Mouse (Mus musculus): Measurements from ENCODE around the gene Tmem255a. TPM values are rescaled to one million over a fixed set of nuclear protein-coding genes. Genes with fewer than 3 reads are reported as not detected.
A peak's percentile ranks its signal among the peaks of the same experiment; 100 is the strongest.

Tmem255a gene
- polyA plus RNA-seq, 1 experiment from 2014 or later = 27.0 TPM

DNA sequence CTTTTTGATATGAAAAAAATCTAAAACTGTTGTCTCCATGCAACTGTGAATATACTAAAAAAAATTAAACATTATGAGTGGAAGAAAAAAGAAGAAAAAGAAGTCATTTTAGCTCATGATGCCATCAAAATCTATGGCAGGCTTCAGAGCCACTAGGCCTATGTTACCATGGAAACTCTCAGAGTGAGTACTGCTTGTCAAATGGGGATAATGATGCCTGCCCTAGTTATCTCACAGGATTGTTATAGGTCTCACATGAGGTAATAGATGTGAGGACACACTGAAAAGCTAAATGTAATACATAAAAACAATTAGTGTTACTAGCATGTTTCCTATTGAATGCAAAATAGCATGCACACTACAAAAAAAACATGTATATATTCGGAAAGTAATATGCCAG, 22.4 kb downstream of the Tmem255a start:
- 62% methylated on average over 1 of the region's 1 CpGs for WGBS

DNA sequence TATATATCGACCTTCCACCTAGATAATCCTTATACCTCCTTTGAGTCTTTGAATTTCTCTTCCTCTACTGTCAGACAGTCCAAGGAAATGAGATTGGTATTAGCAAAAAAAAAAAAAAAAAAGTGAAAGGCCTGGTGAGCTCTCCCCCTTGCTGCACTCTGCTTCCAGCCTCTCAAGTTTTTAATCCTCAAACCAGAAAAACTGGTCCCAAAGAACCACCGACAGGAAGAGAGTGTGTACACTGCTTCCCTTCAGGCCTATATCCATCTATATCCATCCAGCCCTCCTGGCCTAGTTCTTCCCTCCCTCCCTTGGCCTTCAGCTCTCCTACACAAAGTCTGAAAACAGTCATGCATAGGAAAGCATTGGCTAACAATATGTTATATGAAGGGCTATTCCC, 29.5 kb downstream of the Tmem255a start:
- H3K4me1 ChIP-seq (ENCODE audit: control insufficient read depth in 2 of 2, insufficient read depth in 2 of 2, low read length in 2 of 2) = no peaks in the 10 kb centered on the region
- H3K27ac ChIP-seq (replicated peaks in 1 of 2; ENCODE audit: control insufficient read depth in 1 of 2, insufficient read depth in 1 of 2, low read depth in 2 of 2, low read length in 2 of 2) = no peak overlapping the region
- ATAC-seq (ENCODE audit: insufficient number of reproducible peaks, insufficient read depth, low FRiP score, low read depth) = no peak
- WGBS = 45% methylated on average over 2 of the region's 2 CpGs
- H3K4me3 ChIP-seq (ENCODE audit: control insufficient read depth in 1 of 2, insufficient read depth in 1 of 2, low read depth in 1 of 2, low read length in 2 of 2) = no peak overlapping the region
- H3K9ac ChIP-seq (ENCODE audit: low read length) = no peak overlapping the region
- H3K4me2 ChIP-seq (ENCODE audit: low read length) = no peak overlapping the region
- H3K27me3 ChIP-seq (ENCODE audit: control insufficient read depth, insufficient read depth, low read length) = no peaks in the 10 kb centered on the region
- no peaks in the 10 kb centered on the region for H3K36me3 ChIP-seq (ENCODE audit: control insufficient read depth, insufficient read depth, low read length)
- H3K9me3 ChIP-seq (ENCODE audit: control insufficient read depth, low read length) = no peaks in the 10 kb centered on the region

More for the DNA sequence above, 22.4 kb downstream of the Tmem255a start:
- no peaks in the 10 kb centered on the region for H3K36me3 ChIP-seq (ENCODE audit: control insufficient read depth, insufficient read depth, low read length)
- no peaks in the 10 kb centered on the region for H3K4me1 ChIP-seq (ENCODE audit: control insufficient read depth in 2 of 2, insufficient read depth in 2 of 2, low read length in 2 of 2)
- H3K27me3 ChIP-seq (ENCODE audit: control insufficient read depth, insufficient read depth, low read length) = no peaks in the 10 kb centered on the region
- no peak for ATAC-seq (ENCODE audit: insufficient number of reproducible peaks, insufficient read depth, low FRiP score, low read depth)
- no peak overlapping the region for H3K4me2 ChIP-seq (ENCODE audit: low read length)
- H3K4me3 ChIP-seq (ENCODE audit: control insufficient read depth in 1 of 2, insufficient read depth in 1 of 2, low read depth in 1 of 2, low read length in 2 of 2) = no peak overlapping the region
- H3K27ac ChIP-seq (replicated peaks in 1 of 2; ENCODE audit: control insufficient read depth in 1 of 2, insufficient read depth in 1 of 2, low read depth in 2 of 2, low read length in 2 of 2) = no peak overlapping the region
- no peaks in the 10 kb centered on the region for H3K9me3 ChIP-seq (ENCODE audit: control insufficient read depth, low read length)
- no peak overlapping the region for H3K9ac ChIP-seq (ENCODE audit: low read length)

DNA sequence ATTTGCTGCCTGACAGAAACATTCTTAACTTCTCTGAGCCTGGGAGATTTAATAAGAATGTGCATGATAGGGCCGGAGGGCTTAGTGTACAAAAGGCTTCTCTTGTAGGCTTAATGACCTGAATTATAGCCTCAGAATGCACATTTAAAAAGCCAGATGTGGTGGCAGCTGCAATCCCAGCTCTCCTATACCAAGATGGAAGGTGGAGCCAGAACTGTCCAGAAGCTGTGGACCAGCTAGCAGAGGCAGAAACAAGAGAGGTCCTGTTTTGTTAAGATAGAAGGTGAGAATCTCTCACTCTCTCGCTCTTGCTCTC, 34.6 kb downstream of the Tmem255a start:
- Histone ChIP-seq H3K9me3 (ENCODE audit: control insufficient read depth, low read length) (no peaks in the 10 kb centered on the region), H3K36me3 (ENCODE audit: control insufficient read depth, insufficient read depth, low read length) (no peaks in the 10 kb centered on the region), H3K9ac (ENCODE audit: low read length) (no peak overlapping the region), H3K4me2 (ENCODE audit: low read length) (no peak overlapping the region), H3K4me1 (ENCODE audit: control insufficient read depth in 2 of 2, insufficient read depth in 2 of 2, low read length in 2 of 2) (no peaks in the 10 kb centered on the region), H3K4me3 (ENCODE audit: control insufficient read depth in 1 of 2, insufficient read depth in 1 of 2, low read depth in 1 of 2, low read length in 2 of 2) (no peak overlapping the region), H3K27me3 (ENCODE audit: control insufficient read depth, insufficient read depth, low read length) (no peaks in the 10 kb centered on the region), H3K27ac (replicated peaks in 1 of 2; ENCODE audit: control insufficient read depth in 1 of 2, insufficient read depth in 1 of 2, low read depth in 2 of 2, low read length in 2 of 2) (no peak overlapping the region)
- 75% methylated on average over 2 of the region's 2 CpGs for WGBS
- ATAC-seq (ENCODE audit: insufficient number of reproducible peaks, insufficient read depth, low FRiP score, low read depth) = no peak

DNA sequence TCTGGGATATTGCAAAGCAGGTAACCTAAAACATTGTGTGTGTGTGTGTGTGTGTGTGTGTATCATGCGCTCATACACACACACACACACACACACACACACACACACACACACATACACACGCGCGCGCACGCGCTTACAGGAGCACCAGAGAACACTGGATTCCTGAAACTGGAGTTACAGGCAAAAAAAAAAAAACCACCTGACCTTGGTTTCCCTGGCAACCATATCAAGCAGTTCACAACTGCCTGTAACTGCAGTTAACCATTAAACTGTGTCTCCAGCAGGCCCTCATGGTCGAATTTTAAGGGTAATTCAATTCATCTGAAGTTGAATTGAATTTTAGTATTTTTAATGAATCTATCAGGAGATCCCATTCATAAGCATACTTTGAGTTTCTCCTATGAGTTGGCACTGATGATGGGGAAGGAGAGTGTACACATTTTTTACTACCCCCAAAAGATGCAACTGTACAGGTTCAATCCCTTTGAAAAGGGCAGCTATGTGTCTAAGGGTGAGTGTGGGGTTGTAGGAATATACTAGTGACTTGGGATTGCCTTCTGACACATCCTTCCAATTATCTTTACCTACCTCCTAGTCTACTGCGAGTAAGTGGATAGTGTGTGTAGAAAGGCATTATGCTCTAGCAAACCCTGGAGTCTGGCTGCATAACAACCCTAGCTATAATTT, 35.1 kb downstream of the Tmem255a start:
- Histone ChIP-seq H3K27ac (replicated peaks in 1 of 2; ENCODE audit: control insufficient read depth in 1 of 2, insufficient read depth in 1 of 2, low read depth in 2 of 2, low read length in 2 of 2) (no peak overlapping the region), H3K4me3 (ENCODE audit: control insufficient read depth in 1 of 2, insufficient read depth in 1 of 2, low read depth in 1 of 2, low read length in 2 of 2) (no peak overlapping the region), H3K36me3 (ENCODE audit: control insufficient read depth, insufficient read depth, low read length) (no peaks in the 10 kb centered on the region), H3K4me2 (ENCODE audit: low read length) (no peak overlapping the region), H3K9me3 (ENCODE audit: control insufficient read depth, low read length) (no peaks in the 10 kb centered on the region), H3K9ac (ENCODE audit: low read length) (no peak overlapping the region), H3K27me3 (ENCODE audit: control insufficient read depth, insufficient read depth, low read length) (no peaks in the 10 kb centered on the region), H3K4me1 (ENCODE audit: control insufficient read depth in 2 of 2, insufficient read depth in 2 of 2, low read length in 2 of 2) (no peaks in the 10 kb centered on the region)
- 84% methylated on average over 9 of the region's 9 CpGs for WGBS
- no peak for ATAC-seq (ENCODE audit: insufficient number of reproducible peaks, insufficient read depth, low FRiP score, low read depth)

DNA sequence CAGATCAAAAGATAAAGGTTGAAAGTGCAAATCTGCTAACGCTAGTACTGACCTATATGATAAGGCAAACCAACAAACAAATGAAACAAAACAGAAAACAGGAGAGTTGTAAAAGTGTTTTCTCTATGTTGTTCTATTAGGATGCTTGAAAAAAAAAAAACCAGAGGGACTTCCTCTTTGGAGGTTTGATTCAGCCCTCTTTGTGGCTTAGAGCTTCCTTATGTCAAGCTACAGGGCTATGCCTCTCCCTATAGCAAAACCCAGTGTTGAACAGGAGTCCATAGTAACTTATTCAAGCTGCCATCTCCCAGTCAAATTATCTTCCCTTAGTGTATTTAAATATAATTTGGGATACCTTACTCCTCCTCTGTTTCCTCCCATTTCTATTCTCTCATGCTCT, 44.8 kb downstream of the Tmem255a start:
- Histone ChIP-seq H3K4me3 (ENCODE audit: control insufficient read depth in 1 of 2, insufficient read depth in 1 of 2, low read depth in 1 of 2, low read length in 2 of 2) (no peak overlapping the region), H3K27me3 (ENCODE audit: control insufficient read depth, insufficient read depth, low read length) (no peaks in the 10 kb centered on the region), H3K9ac (ENCODE audit: low read length) (no peak overlapping the region), H3K4me1 (ENCODE audit: control insufficient read depth in 2 of 2, insufficient read depth in 2 of 2, low read length in 2 of 2) (no peaks in the 10 kb centered on the region), H3K9me3 (ENCODE audit: control insufficient read depth, low read length) (no peaks in the 10 kb centered on the region), H3K36me3 (ENCODE audit: control insufficient read depth, insufficient read depth, low read length) (no peaks in the 10 kb centered on the region), H3K4me2 (ENCODE audit: low read length) (no peak overlapping the region), H3K27ac (replicated peaks in 1 of 2; ENCODE audit: control insufficient read depth in 1 of 2, insufficient read depth in 1 of 2, low read depth in 2 of 2, low read length in 2 of 2) (no peak overlapping the region)
- whole genome bisulfite sequencing = 76% methylated on average over 1 of the region's 1 CpGs
- no peak for ATAC-seq (ENCODE audit: insufficient number of reproducible peaks, insufficient read depth, low FRiP score, low read depth)

DNA sequence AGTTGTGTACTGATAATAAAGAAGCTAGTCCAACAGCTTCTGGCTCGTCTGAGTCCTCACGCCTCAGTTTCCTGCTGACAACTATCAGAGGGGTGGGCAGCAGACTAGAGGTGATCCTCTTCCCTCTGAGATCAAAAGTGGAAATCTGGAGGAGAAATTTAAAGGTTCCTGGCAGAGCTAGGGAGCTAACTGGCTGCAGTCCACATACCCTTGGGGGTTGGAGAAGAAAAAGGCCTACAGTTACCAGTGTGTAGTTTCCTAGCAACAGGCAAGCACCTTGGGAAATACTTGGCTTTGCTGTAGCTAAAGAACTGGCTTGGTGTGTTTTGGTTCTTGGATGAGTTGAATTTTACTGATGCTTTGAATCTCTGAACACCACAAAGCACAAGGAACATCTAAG, 50.4 kb downstream of the Tmem255a start:
- Histone ChIP-seq H3K4me1 (ENCODE audit: control insufficient read depth in 2 of 2, insufficient read depth in 2 of 2, low read length in 2 of 2) (no peaks in the 10 kb centered on the region), H3K9ac (ENCODE audit: low read length) (no peak overlapping the region), H3K9me3 (ENCODE audit: control insufficient read depth, low read length) (no peaks in the 10 kb centered on the region), H3K4me2 (ENCODE audit: low read length) (no peak overlapping the region), H3K27ac (replicated peaks in 1 of 2; ENCODE audit: control insufficient read depth in 1 of 2, insufficient read depth in 1 of 2, low read depth in 2 of 2, low read length in 2 of 2) (no peak overlapping the region), H3K4me3 (ENCODE audit: control insufficient read depth in 1 of 2, insufficient read depth in 1 of 2, low read depth in 1 of 2, low read length in 2 of 2) (no peak overlapping the region), H3K27me3 (ENCODE audit: control insufficient read depth, insufficient read depth, low read length) (no peaks in the 10 kb centered on the region), H3K36me3 (ENCODE audit: control insufficient read depth, insufficient read depth, low read length) (no peaks in the 10 kb centered on the region)
- 56% methylated on average over 2 of the region's 2 CpGs for WGBS
- ATAC-seq (ENCODE audit: insufficient number of reproducible peaks, insufficient read depth, low FRiP score, low read depth) = no peak

DNA sequence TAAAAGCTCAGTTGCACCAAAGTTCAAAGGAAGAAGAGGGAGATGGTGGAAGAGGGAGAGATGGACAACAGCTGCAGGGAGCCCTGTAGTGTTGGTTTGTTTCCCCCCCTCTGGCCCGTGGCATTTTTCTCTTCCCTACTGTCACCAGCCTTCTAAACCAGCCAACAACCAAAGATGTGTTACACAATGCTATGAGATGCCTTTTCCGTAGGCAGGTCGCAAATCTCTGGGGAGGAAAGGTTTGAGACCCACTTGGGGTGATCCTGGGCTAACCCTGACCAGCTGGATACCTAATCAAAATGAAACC, 61.8 kb downstream of the Tmem255a start:
- no peaks in the 10 kb centered on the region for H3K4me1 ChIP-seq (ENCODE audit: control insufficient read depth in 2 of 2, insufficient read depth in 2 of 2, low read length in 2 of 2)
- no peaks in the 10 kb centered on the region for H3K9me3 ChIP-seq (ENCODE audit: control insufficient read depth, low read length)
- peak overlapping the region; percentile 84 for H3K9ac ChIP-seq (ENCODE audit: low read length)
- 29% methylated on average over 3 of the region's 3 CpGs for WGBS
- H3K36me3 ChIP-seq (ENCODE audit: control insufficient read depth, insufficient read depth, low read length) = peaks cover 11% of the 10 kb centered on the region; the same call in 1 of the 2 replicates
- H3K4me3 ChIP-seq (ENCODE audit: control insufficient read depth in 1 of 2, insufficient read depth in 1 of 2, low read depth in 1 of 2, low read length in 2 of 2) = peak overlapping the region; percentile 69 to 88
- peak overlapping the region; percentile 88 to 90 for H3K27ac ChIP-seq (replicated peaks in 1 of 2; ENCODE audit: control insufficient read depth in 1 of 2, insufficient read depth in 1 of 2, low read depth in 2 of 2, low read length in 2 of 2)
- ATAC-seq (ENCODE audit: insufficient number of reproducible peaks, insufficient read depth, low FRiP score, low read depth) = no peak
- no peaks in the 10 kb centered on the region for H3K27me3 ChIP-seq (ENCODE audit: control insufficient read depth, insufficient read depth, low read length)
- H3K4me2 ChIP-seq (ENCODE audit: low read length) = peak overlapping the region; percentile 69
